Mouse (Mus musculus) lung, adult 18-20 months (tissue): ENCODE measurements at regions not wholly inside any gene's neighbourhood (a gene's known extent, or its start where the extent isn't known, plus 50 kb on each side); places are given as distances from the start of the nearest gene placed in this dataset.
"Not testable (repeated sequence)": the region's sequence is repeated elsewhere in the genome, so short reads cannot be mapped to it uniquely, and the experiment has no call there.

Experiments
- DNase-seq, 2 experiments: peaks; one replicate each; pipeline ENCODE4 v3.0.0; 2022; ENCODE audit warnings: mixed read lengths in 2 of 2

DNA sequence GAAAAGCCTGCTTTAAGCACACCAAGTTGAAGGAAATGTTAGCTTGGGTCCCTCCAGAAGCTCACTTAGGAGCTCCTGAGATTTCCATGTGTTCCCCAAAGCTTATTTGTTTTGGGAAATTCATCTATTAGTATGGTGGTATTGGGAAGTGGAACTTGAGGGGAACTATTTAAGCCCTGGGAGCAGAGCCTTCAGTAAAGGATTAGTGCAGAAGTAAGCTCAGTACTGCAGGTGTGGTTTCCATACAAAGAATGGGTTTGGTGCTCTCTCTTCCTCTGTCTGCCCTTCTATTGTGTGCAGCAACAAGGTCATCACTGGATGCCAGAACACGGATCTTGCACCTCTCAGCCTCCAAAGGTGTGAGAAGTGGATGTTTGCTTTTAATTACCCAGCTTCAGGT lies 57.2 kb downstream of the Foxa2 start:
- no peak for DNase-seq

DNA sequence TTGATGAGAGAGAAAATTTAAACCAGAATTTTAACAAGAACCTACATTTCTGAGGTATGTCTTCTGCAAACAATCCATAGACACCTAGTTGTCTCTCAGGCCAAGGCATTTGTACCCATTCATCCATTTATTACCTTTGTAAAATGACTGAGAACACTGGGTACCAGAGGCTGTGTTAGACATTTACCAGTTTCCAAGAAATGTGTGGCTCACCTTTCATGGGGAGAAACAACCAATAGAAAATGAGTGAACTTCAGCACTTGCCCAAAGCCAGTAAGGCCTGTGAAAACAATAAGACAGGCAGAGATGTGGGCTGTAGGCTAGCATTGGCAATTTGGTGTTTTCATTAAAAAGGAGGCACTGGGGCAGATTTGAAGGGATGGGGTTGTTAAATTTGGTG lies 58.2 kb downstream of the Foxa2 start:
- no peak for DNase-seq

DNA sequence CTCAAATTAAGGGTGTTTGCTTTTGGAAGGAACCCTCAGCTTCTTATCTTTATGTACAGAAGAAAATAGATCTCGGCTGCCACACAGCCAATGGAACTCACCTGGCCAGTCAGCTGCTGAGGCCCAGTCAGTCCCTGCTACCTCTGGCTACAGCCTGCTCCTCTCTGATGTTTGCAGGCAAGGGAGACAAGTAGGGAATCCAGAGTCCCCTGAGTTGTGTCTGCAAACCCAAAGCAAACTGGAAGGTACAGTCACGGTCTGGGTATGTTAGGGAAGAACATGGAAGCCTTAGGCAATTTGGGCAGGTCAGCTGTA lies 61.6 kb downstream of the Foxa2 start:
- no peak for DNase-seq

DNA sequence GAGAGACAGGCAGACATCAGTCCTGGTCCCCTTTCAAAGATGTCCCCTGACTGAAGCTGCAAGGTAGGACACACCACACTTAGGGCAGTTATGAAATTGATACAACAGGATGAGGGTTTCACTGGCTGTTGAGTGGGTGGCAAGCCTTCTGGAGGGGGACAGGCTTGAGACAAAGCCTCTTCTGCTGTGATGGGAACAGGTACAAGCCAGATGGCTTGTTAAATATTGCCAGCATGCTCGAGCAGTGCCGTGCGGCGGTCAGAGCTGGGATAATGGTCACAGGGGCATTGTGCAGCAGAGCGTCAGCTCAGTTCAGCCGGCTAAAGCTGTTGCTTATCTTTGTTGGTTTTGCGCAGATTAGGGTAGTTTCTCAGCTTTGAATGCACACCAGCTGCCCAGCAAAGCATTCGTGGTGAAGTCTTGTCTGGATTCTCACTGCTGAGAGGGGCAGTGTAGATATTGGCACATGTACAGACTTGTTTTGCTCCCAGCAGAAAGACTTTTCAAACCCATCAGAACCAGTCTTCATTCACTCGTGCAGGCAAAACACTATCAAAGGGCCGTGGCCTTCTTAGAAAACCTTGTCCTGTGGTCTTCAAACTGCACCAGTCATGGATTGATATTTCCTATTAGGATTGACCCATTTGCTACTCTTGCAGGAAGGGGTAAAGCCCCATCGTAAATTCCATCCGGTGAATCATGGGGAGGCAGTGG lies 62.1 kb downstream of the Foxa2 start:
- DNase-seq, result no peak

DNA sequence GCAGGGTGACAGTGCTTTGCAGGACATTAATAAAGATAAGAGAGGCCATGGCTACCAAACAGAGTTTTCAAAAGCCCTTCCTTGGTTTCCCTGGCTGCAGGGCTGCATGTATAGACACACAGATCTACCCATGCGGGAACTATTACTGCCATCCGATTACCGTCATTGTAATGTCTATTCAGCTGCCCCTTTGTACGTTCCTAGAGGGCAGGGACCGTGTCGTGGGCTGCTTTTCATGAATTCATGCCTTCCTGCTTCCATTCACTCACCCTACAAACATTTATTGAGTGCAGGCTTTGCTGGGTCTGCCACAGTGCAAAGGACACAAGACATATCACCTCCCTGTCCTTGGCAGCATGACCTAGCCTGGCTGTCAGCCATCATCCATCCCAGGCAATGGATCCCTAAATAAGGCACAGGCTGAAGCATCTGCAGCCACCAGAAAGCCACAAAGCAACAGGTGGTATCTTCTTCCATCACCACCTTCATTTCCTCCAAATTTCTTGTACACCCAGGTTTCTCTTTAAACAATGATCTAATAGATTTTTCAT lies 65.8 kb downstream of the Foxa2 start:
- DNase-seq, result no peak

DNA sequence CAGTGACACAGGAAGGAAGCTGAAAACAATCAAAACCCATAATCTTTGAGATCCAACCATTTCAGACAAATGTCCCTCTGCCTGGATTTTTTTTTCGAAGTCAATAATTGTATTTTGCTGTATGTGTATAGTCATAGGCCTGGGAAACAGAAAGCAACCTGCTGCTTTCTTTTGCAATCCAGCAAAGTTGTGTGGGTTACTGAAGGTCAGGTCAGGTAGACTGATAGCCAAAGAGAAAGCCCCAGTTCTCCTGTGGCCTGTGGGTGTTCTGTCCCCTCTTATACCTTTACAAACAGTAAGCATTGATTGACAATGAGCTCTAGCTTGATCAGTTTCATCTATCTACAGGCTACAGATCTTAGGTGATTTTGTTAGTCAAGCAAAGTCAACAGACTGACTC lies 66.4 kb downstream of the Foxa2 start:
- DNase-seq, result no peak

DNA sequence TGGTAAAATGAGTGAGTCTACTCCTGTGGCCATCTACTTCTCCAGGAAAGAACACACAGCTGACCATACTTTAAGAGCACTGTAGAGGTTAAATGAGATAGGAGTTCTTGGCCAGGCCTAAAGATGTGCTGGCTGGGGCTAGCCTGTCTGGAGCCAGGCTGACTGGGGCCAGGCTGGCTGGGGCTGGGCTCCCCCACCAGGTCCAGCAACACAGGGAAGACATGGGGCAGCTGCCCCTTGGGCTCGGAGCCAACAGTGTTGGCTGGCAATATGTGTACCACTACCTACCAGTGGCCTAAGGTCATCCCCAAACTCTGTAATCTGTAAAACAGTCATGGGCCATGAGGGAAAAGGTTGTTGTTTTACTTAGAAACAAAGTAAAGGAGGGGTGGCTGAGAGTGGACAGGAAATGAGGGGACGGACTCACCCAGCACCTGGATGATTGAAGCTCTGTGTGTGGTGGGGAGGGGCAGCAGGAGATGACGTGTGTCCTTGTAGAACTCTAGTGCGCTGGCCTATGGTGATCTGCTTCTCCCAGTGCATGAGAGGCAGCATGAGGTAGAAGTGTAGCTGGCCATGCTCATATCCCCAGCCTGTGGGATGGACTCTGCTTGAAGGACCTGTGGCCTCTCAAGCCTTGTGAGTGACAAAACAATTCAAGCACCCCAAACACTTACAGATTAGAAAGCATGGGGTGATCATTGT lies 67.0 kb downstream of the Foxa2 start:
- DNase-seq, result no peak

DNA sequence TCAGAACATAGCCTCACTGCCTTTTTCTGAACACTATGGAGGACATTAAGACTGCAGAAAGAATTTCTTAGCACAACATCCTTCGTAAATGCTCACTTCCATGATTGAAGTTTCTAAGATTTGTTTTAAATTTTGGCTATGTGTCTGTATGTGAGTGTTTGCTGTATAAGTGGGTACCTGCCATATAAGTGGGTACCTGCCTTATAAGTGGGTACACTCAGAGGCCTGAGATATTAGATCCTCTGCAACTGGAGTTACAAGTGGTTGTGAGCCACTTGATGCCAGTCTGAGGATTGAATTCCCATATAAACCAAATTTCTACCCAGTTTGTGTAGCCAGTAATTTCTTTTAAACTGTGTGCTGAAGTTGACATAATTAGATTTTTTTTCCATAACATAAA lies 67.8 kb downstream of the Foxa2 start:
- DNase-seq, result no peak

DNA sequence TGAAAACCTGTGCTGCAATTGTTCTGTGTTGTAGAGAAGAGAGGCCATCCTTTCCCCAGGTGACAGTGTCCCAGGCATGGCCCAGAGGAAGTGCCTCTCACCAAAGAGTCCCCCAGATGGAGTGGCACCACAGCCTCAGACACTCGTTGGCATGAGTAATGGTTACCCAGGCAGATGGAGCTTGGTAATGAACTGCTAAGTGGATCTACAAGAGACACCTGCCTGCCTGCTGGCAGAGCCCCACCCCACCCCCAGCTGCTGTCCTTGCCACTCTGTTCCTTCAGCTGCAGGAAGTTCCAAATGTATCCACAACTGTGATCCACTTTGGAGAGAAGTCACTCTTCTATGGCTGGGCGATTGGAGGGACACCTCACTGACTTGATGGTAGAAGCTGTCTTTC lies 72.0 kb downstream of the Foxa2 start:
- DNase-seq, result no peak

DNA sequence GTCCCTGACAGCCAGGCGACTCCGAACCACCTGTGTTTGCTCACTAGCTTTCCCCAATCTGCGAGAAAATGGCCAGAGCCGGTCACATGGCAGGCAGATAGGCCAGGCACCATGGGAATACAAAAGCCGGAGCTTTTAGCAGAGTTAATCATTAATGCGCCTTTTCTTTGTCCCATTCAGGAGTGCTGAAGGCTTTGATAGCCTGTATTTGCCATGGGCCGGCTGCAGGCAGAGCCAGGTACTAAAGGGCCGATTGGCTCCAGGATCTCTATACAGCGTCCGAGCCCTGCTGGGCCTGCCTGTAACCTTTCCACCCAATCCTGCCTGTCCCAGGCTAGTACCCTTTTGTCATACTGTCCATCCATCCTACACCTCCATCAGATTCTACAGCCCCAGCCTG lies 78.1 kb downstream of the Foxa2 start:
- DNase-seq, result peak; percentile 77 to 85

DNA sequence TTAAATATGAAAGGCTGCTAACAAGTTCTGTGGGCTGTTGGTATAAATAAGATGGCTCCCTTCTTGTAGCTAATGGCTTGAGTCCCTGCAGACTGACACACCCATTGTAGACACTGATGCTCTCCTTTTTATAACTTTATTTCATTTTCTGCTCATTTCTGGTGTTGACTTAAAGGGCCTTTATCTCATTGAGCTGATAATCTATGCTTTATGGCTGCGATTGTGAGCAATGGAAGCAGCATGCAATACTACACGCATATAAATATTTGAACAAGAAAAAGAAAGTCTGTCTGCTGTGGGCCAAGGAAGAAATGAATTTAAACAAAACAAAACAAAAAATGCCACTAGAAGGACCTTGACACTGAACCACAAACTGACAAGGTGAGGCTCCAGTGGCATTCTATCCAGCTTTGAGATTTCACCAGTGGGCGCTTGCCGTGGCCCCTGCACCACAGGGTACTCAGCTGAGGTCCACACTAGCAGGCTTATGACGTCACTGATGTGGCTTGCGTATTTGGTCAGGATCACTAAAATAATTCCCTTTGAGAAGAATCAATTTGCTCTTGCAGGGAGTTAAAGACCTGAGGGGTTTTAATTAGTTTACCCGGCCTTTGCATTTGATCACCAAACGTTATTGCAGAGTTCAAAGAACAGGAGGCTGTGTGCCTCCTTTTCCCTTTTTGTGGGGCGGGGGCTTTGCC lies 78.8 kb downstream of the Foxa2 start:
- no peak for DNase-seq

DNA sequence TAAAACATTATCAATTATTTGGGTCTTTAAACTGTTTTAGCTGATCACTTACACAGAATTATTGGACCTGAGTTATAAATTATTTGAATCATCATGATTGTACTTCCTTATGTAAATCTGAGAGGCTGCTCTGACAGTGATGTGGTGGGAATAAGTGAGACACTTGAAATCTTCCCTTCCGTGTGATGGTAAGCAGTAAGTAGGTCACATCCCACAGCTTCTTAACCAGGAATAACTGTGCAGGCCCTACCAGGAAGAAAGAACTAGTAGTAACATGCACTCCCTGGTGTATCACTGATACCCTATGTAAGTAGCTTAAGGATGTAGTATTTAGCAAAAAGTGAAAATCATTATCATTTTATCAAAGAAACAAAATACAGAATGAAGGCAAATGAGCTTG lies 83.5 kb downstream of the Foxa2 start:
- DNase-seq, result not testable (repeated sequence)

DNA sequence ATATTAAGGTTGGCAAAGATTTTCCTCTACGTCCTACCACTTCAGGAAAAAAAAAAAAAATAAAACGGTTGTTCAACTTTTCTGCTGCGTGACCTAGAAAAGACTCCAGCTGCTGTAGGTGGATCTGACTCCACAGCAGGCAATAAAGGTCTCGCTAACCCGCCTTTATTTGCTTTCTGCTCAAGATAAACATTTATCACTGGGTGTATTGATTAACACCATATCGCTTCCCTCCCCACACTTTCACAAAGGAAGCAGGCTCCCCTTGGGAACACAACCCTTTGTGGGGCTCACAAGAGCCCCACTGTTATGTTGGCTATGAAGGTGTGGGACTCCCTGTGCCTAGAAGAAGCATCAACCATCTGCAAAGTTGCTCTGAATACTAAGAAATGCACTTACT lies 85.1 kb downstream of the Foxa2 start:
- no peak for DNase-seq

DNA sequence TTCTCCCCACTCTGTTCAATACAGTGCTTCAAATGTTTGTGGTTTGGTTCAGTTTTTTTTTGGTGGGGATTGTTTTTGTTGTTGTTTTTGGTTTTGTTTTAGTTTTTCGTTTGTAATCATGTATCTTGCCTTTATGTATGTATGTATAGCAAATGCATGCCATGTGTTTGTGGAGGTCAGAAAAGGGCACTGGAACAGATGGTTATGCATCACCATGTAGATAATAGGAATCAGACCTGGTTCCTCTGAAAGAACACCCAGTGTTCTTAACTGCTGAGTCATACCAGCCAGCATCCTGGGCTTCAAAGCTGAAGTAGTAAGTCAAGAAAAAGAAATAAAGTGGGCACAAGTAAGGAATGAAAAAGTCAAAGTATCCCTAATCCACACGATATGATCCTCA lies 92.6 kb downstream of the Foxa2 start:
- no peak for DNase-seq

DNA sequence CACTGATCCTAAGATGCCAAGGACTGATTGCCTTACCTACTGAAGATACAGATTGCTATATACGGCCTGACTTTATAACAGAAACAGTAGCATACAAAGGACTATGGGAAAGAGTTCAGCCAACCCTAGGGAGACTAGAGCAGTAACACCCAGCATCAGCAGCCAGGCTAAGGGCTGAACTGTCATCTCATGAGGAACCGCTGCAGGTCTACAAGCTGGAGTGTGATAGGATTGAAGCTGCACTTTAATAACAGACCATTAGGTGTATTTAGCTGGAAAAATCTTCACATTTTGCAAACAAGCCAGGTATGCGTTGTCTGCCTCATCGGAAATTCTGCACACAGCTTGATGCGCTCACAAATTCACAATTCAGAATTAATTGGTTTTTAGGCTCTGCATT lies 95.5 kb downstream of the Foxa2 start:
- DNase-seq, result no peak

DNA sequence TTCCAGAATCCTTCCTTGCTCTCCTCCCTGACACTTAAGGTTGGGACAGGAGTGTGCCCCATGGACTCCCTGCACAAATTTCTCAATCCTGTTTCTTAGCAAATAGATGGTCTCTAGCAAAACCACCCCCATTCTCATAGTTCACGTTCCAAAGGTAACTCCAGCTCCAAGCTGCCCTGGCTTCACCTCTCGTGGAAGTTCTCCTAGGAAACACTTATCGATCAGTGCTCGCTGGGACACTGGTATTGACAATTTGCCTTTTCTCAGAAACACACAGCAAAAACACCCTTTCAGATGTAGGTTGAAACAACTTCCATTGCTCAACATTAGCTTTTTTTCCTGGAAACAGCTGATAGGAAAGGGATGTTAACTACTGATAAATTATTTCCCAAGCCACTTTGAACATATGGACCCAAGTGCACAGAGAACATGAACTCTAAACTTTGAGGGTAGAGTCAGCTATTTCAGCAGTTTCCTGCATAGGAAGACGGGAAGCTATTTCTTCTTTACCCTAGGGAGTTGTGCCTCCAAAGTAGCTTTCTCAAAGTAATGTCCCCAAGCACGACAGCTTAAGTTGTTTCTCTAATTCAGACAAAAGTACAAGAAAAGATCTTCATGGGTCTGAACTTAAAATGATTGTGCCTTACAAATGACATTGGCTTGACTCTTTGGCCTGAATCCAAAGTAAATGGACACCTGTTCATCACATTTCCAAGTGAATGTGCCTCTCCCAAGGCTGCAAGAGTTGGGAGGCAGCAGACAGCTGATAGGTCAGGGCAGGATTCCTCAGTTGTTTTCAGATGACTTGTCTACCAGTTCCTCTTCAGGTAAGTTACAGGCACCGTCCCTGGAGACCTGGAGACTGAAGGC lies 102.4 kb downstream of the Foxa2 start:
- DNase-seq, result no peak

DNA sequence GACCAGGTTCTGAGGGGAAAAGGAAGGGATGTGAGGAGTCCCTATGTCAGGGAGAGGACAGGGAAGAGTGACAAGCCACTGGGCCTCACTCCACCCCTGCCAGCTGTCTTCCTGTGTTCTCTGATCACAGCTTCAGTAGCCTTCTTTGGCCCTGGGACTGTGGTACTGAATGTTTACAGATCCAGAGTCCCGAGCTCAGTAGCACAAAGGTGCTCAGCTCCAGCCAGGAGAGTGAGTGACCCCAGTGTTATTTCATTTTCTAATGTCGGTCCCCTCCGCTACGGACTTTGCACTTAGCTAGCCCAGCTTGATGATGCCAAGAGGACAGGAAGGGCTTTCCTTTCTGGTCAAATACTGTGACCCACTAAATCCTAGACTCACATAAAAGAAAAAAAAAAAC lies 104.2 kb downstream of the Foxa2 start:
- DNase-seq, result no peak

DNA sequence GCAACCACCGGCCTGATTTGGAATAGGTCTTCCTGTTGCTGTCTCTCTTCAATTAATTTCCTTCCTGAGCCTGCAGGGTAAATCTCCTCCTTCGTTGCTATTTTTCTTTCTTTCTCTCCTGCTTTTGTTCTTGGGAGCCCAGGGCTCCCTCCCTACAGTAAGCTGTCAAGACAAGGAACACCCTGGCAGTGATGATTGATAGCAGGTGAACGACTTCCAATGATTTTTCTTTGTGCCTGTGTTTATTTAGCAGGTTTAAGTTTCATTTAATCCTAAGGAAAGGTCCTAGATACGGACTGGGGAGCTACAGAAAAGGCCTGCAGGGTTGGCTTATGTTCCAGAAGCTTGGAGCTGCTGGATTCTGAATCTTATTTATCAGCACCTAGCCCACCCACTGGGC lies 105.5 kb downstream of the Foxa2 start:
- no peak for DNase-seq

DNA sequence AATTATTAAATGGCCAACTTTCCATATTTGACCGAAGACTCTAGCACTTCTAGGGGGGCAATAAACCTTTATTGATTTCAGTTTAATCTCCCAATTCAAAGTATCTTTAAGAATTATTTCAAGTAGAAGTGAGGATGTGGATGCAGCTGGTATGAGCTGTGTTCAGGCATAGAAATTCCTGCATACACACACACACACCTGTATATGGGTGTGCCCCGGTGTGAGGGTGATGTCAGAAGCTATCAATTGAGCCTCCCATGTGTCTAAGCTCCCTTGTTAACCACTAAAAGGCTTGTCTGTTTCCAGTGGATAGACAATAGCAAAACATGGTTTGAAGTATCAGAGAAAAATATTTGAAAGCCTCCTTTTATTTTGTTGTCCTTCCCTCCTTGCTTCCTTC lies 114.3 kb downstream of the Foxa2 start:
- no peak for DNase-seq

DNA sequence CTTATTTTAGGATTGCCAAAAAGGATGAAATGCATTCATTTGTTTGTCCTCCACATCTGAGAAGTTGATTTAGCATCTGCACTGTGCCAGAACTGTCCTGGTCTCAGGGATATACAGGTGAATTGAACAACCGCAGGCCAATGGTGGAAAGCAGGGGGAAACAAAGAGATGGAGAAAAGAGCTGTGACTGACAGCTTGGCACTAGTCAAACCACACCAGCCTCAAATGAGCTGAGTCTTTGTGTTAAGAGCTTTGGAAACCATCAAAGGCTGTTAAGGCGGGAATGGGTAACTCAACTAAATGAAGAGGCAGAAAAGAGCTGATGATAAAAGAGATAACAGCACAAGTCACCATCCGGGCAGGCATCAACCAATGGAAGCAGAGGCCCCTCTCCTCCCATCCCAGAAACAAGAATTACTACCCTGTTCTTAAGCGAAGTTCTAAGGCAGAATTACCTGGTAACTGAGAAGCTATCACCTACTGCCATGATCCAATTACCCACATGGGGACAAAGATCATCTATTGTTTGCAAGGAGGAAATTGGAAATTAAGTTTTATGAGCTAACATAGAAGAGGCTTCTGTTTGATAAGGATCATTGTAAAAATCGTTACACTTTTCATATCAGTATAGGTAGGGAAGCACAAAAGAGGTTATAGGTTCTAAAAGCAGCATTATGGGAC lies 117.6 kb downstream of the Foxa2 start:
- DNase-seq, result no peak

DNA sequence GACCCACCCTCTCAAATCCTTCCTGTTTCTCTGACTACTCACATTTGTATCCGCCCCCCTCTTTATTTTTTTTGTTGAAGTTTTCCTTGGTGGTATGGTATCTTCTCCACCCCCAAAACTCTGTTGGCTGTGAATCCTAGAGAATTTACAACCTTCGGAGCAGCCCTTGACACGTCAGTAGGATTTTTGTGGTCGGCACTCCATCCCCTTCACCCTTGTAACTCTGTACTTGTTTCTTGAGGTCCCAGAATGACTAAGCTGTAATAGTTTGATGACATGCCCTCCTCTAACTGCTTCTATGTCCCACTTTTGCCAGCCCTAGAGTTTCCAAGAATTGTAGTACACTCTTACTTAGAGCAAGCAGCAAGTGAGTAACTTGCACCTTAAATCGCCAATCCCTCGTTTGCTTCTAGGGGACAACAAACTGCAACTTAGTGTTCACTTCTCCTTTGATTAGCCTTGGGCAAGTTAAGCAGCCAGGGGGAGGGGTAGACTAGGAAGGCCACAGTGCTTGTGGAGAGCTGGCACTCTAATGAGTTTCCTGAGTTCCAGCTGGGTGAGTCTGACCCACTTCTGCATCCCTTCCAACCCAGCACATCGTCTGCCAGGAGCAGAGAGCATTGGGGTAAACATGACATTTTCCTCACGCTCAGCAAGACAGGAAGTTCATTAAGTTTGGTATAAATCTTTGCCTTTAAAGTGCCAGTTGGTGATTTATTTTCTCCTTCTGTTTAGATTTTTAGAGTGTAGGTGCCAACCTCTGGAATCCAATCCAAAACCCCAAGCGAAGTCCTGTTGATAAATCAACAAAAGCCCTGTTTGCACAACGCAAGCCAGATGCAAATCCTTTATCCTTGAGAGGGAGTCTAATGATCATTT lies 118.7 kb downstream of the Foxa2 start:
- DNase-seq, result peak; percentile 63 to 75
